Mouse (Mus musculus): ENCODE data around the gene Reg4. TPM values are rescaled to one million over a fixed set of nuclear protein-coding genes. Genes with fewer than 3 reads are reported as not detected.

Reg4 gene
- polyA plus RNA-seq, 1 experiment from 2014 or later, result not detected

- Histone ChIP-seq H3K4me1 (peaks cover 12% of the 10 kb centered on the region), H3K9me3 (no peaks in the 10 kb centered on the region), H3K4me3 (no peak overlapping the region), H3K9ac (replicated peaks) (no peak overlapping the region), H3K36me3 (no peaks in the 10 kb centered on the region), H3K27me3 (no peaks in the 10 kb centered on the region), H3K4me2 (replicated peaks) (no peak overlapping the region), H3K27ac (replicated peaks) (no peak overlapping the region)
- ATAC-seq (replicated peaks), result no peak
- WGBS, result 61% methylated on average over 3 of the region's 3 CpGs
Measured at GRCm38 (mm10) chr3:98216296-98216695, 5.7 kb upstream of the Reg4 start.

- Histone ChIP-seq H3K36me3 (no peaks in the 10 kb centered on the region), H3K4me2 (replicated peaks) (no peak overlapping the region), H3K9ac (replicated peaks) (no peak overlapping the region), H3K4me1 (peaks cover 3% of the 10 kb centered on the region; the same call in 1 of the 2 replicates), H3K4me3 (no peak overlapping the region), H3K27me3 (no peaks in the 10 kb centered on the region), H3K9me3 (no peaks in the 10 kb centered on the region), H3K27ac (replicated peaks) (no peak overlapping the region)
- ATAC-seq (replicated peaks), result no peak
- 89% methylated on average over 3 of the region's 3 CpGs for WGBS
Measured at GRCm38 (mm10) chr3:98223263-98223662, 1.3 kb downstream of the Reg4 start.

- H3K9ac ChIP-seq (replicated peaks), result no peak overlapping the region
- ATAC-seq (replicated peaks), result peak; percentile 84
- peaks cover 3% of the 10 kb centered on the region; the same call in 1 of the 2 replicates for H3K4me1 ChIP-seq
- H3K27ac ChIP-seq (replicated peaks), result no peak overlapping the region
- H3K4me2 ChIP-seq (replicated peaks), result no peak overlapping the region
- no peaks in the 10 kb centered on the region for H3K36me3 ChIP-seq
- 9% methylated on average over 9 of the region's 9 CpGs for WGBS
- no peaks in the 10 kb centered on the region for H3K9me3 ChIP-seq
- no peaks in the 10 kb centered on the region for H3K27me3 ChIP-seq
- no peak overlapping the region for H3K4me3 ChIP-seq
Measured at GRCm38 (mm10) chr3:98223783-98224580, 2.0 kb downstream of the Reg4 start.

GRCm38 (mm10) chr3:98224975-98225374, 3.0 kb downstream of the Reg4 start:
- Histone ChIP-seq H3K9me3 (no peaks in the 10 kb centered on the region), H3K4me3 (no peak overlapping the region), H3K27me3 (no peaks in the 10 kb centered on the region), H3K4me1 (peaks cover 3% of the 10 kb centered on the region; the same call in 1 of the 2 replicates), H3K4me2 (replicated peaks) (no peak overlapping the region), H3K9ac (replicated peaks) (no peak overlapping the region), H3K36me3 (no peaks in the 10 kb centered on the region), H3K27ac (replicated peaks) (no peak overlapping the region)
- WGBS, result 90% methylated on average over 7 of the region's 7 CpGs
- ATAC-seq (replicated peaks), result no peak

- Histone ChIP-seq H3K36me3 (no peaks in the 10 kb centered on the region), H3K9ac (replicated peaks) (no peak overlapping the region), H3K27ac (replicated peaks) (no peak overlapping the region), H3K4me3 (no peak overlapping the region), H3K4me1 (peaks cover 3% of the 10 kb centered on the region; the same call in 1 of the 2 replicates), H3K27me3 (no peaks in the 10 kb centered on the region), H3K9me3 (no peaks in the 10 kb centered on the region), H3K4me2 (replicated peaks) (no peak overlapping the region)
- ATAC-seq (replicated peaks), result no peak
- WGBS, result 54% methylated on average over 2 of the region's 2 CpGs
Measured at GRCm38 (mm10) chr3:98225746-98226145, 3.8 kb downstream of the Reg4 start.

- no peaks in the 10 kb centered on the region for H3K9me3 ChIP-seq
- H3K36me3 ChIP-seq, result no peaks in the 10 kb centered on the region
- peak; percentile 46 for ATAC-seq (replicated peaks)
- no peak overlapping the region for H3K9ac ChIP-seq (replicated peaks)
- H3K27ac ChIP-seq (replicated peaks), result no peak overlapping the region
- H3K27me3 ChIP-seq, result no peaks in the 10 kb centered on the region
- no peak overlapping the region for H3K4me3 ChIP-seq
- peaks cover 3% of the 10 kb centered on the region; the same call in 1 of the 2 replicates for H3K4me1 ChIP-seq
- 36% methylated on average over 19 of the region's 19 CpGs for WGBS
- H3K4me2 ChIP-seq (replicated peaks), result no peak overlapping the region
Measured at GRCm38 (mm10) chr3:98226988-98227610, 5.1 kb downstream of the Reg4 start.

GRCm38 (mm10) chr3:98227763-98228162, 5.8 kb downstream of the Reg4 start:
- Histone ChIP-seq H3K9me3 (no peaks in the 10 kb centered on the region), H3K27ac (replicated peaks) (no peak overlapping the region), H3K4me1 (peaks cover 3% of the 10 kb centered on the region; the same call in 1 of the 2 replicates), H3K9ac (replicated peaks) (no peak overlapping the region), H3K27me3 (no peaks in the 10 kb centered on the region), H3K4me3 (no peak overlapping the region), H3K4me2 (replicated peaks) (no peak overlapping the region), H3K36me3 (no peaks in the 10 kb centered on the region)
- 68% methylated on average over 3 of the region's 3 CpGs for WGBS
- ATAC-seq (replicated peaks), result no peak

- H3K36me3 ChIP-seq, result no peaks in the 10 kb centered on the region
- no peaks in the 10 kb centered on the region for H3K27me3 ChIP-seq
- H3K9me3 ChIP-seq, result no peaks in the 10 kb centered on the region
- no peak overlapping the region for H3K27ac ChIP-seq (replicated peaks)
- H3K4me1 ChIP-seq, result no peaks in the 10 kb centered on the region
- H3K9ac ChIP-seq (replicated peaks), result no peak overlapping the region
- WGBS, result 90% methylated on average over 7 of the region's 7 CpGs
- ATAC-seq (replicated peaks), result no peak
- H3K4me3 ChIP-seq, result no peak overlapping the region
- H3K4me2 ChIP-seq (replicated peaks), result no peak overlapping the region
Measured at GRCm38 (mm10) chr3:98229943-98230342, 8.0 kb downstream of the Reg4 start.

GRCm38 (mm10) chr3:98233504-98233903, 11.5 kb downstream of the Reg4 start:
- ATAC-seq (replicated peaks), result no peak
- H3K9ac ChIP-seq (replicated peaks), result no peak overlapping the region
- H3K27me3 ChIP-seq, result no peaks in the 10 kb centered on the region

GRCm38 (mm10) chr3:98236266-98236665, 14.3 kb downstream of the Reg4 start:
- Histone ChIP-seq H3K9ac (replicated peaks) (no peak overlapping the region), H3K27me3 (no peaks in the 10 kb centered on the region), H3K4me1 (no peaks in the 10 kb centered on the region), H3K9me3 (no peaks in the 10 kb centered on the region), H3K4me2 (replicated peaks) (no peak overlapping the region), H3K36me3 (no peaks in the 10 kb centered on the region), H3K27ac (replicated peaks) (no peak overlapping the region), H3K4me3 (no peak overlapping the region)
- WGBS, result 92% methylated on average over 6 of the region's 6 CpGs
- no peak for ATAC-seq (replicated peaks)

More at GRCm38 (mm10) chr3:98233504-98233903, 11.5 kb downstream of the Reg4 start:
- no peak overlapping the region for H3K4me2 ChIP-seq (replicated peaks)
- no peak overlapping the region for H3K4me3 ChIP-seq
- no peak overlapping the region for H3K27ac ChIP-seq (replicated peaks)
- H3K36me3 ChIP-seq, result no peaks in the 10 kb centered on the region
- no peaks in the 10 kb centered on the region for H3K9me3 ChIP-seq
- H3K4me1 ChIP-seq, result no peaks in the 10 kb centered on the region

- Histone ChIP-seq H3K36me3 (no peaks in the 10 kb centered on the region), H3K27me3 (no peaks in the 10 kb centered on the region), H3K4me3 (no peak overlapping the region), H3K4me1 (no peaks in the 10 kb centered on the region), H3K27ac (replicated peaks) (no peak overlapping the region), H3K9ac (replicated peaks) (no peak overlapping the region), H3K9me3 (no peaks in the 10 kb centered on the region), H3K4me2 (replicated peaks) (no peak overlapping the region)
- no peak for ATAC-seq (replicated peaks)
- 83% methylated on average over 5 of the region's 5 CpGs for WGBS
Measured at GRCm38 (mm10) chr3:98237240-98237639, 15.3 kb downstream of the Reg4 start.

- Histone ChIP-seq H3K27me3 (no peaks in the 10 kb centered on the region), H3K9ac (replicated peaks) (no peak overlapping the region), H3K4me3 (no peak overlapping the region), H3K4me2 (replicated peaks) (no peak overlapping the region), H3K36me3 (no peaks in the 10 kb centered on the region), H3K4me1 (no peaks in the 10 kb centered on the region), H3K9me3 (no peaks in the 10 kb centered on the region), H3K27ac (replicated peaks) (no peak overlapping the region)
- 81% methylated on average over 3 of the region's 3 CpGs for WGBS
- ATAC-seq (replicated peaks), result no peak
Measured at GRCm38 (mm10) chr3:98238150-98238549, 16.2 kb downstream of the Reg4 start.
